Mouse (Mus musculus) central nervous system, embryonic 18 days (tissue): ENCODE results near the gene Shbg. TPM values are rescaled to one million over a fixed set of nuclear protein-coding genes. Genes with fewer than 3 reads are reported as not detected.

Experiments
- polyA plus RNA-seq: library from polyadenylated mRNA; depleted of rRNA; stranded (reverse); fragments of >200 nt; gene quantifications from 2 replicates; pipeline ENCODE4 v1.2.3, GENCODE M21; 2012; rRNA removed

Shbg gene
- not detected in 2 replicates for polyA plus RNA-seq

GRCm38 (mm10) chr11:69617805-69618204 is at the start of gene Shbg:
Shbg (minus strand) TSS chr11:69617905.

GRCm38 (mm10) chr11:69665961-69666664 is 48.4 kb upstream of the Shbg start, which contains the start of gene Cd68:
Cd68 (minus strand) TSS chr11:69666153.

GRCm38 (mm10) chr11:69662213-69662966 is 44.7 kb upstream of the Shbg start, which contains the start of gene Mpdu1:
Mpdu1 (minus strand) TSS chr11:69662642.

DNA sequence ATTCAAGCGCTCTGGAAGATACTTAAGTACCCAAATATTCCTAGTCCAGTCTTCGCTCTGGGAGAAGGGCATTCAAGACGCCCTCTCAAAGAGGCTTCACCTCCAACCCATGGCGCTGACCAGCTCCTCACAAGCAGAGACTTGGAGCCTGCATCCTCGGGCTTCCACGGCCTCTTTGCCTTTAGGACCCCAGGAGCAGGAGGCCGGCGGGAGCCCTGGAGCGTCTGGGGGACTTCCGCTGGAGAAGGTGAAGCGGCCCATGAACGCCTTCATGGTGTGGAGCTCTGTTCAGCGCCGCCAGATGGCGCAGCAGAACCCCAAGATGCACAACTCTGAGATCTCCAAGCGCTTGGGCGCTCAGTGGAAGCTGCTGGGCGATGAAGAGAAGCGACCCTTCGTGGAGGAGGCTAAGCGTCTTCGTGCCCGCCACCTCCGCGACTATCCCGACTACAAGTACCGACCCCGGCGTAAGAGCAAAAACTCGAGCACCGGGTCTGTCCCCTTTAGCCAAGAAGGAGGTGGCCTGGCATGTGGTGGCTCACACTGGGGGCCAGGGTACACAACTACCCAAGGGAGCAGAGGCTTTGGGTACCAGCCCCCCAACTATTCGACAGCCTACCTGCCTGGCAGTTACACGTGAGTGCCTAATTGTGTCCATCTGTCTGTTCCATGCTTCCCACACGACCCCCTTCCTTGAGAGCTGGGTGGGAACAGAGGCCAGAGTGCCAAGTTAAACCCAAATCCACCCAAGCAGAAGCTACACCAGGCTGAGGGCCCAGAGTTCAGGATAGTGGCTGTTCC is 37.8 kb upstream of the Shbg start, which contains the start of gene Sox15:
Gene Sox15 (plus strand): TSS at position 51 of the 801 bp plus-strand sequence.

GRCm38 (mm10) chr11:69632284-69633089 is 14.8 kb upstream of the Shbg start, which contains the start of gene Fxr2:
Fxr2 (plus strand) TSS chr11:69632990.

DNA sequence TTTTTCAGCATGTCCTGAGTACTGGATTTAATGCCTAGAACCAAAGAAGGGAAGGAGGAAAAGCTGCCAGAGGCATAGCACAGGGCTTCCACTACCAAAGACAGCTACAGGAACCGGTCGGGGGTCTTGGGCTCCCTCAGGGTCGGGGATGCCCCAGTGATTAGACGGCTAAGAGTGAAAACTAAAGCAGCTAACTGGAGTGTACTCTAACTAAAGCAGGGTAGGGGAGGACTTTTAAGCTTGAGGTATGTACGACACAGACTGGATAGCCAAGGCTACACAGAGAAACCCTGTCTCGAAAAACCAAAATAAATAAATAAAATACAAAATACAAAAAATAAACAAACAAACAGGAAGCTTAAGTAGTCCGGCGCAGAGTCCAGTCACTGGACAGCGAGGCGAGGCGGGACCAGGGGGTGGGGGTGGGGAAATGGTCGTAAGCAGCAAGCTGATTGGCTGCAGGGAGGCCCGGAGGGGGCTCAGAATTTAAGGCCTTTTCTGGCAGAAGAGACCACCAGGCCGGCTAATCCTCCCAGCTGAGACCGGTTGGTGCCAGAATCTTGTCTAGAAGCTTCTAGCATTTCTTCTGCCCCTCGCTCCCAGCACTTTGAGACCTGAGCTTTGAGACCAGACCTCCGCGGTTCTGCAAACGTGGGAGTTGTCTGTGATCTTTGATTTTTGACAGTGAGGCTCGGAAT is 4.0 kb upstream of the Shbg start, which contains the start of gene Sat2:
Gene Sat2 (plus strand): TSS at position 454 of the 698 bp plus-strand sequence.

DNA sequence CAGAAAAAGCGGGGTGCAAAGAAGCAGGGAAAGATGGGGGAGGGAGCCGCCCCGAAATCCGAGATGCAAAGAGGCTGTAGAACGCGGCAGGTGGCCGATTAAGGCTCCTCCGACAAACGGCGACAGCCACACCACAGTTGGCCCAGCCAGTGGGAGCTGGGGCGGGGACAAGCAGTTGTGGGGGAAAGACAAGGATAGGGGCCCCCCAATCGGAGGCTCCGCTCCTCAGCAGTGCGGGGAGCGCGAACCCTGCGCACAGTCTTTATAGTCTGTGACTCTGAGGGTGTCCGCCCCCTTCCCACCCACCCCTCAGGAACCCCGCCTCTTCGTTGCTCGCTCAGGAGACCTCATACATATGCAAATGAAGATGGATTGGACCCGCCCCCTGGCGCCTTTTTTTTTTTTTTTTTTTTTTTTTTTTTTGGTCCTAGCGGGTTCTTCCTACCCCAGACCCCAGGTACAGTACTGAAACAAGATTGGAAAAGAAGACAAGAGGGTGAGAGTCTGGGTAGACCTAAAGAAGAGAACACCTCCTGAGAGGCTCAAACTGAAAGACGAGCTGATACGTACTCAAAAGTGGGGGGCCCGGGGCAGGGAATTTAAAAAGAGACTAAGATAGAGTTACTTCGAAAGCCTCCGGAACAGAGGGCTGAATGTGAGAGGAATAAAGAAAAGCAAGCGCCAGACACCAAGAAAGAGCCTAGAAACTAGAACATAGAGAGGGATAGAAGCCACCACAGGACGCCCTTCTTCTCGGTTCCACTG is 11.8 kb downstream of the Shbg start, which contains the start of gene Atp1b2:
Gene Atp1b2 (minus strand): TSS at position 217 of the 765 bp plus-strand sequence.

GRCm38 (mm10) chr11:69580091-69580514 is 37.6 kb downstream of the Shbg start, which contains the start of the genes Wrap53 and Trp53:
Wrap53 (minus strand) TSS chr11:69580255.
Trp53 (plus strand) TSS chr11:69580359.

Other genes with a start within 250 kb of the Shbg start
- 260 and 330 TPM in 2 replicates for gene Chd3, start 248.5 kb downstream of the Shbg start, polyA plus RNA-seq
- gene Naa38, start 222.4 kb downstream of the Shbg start, polyA plus RNA-seq, result 104 and 131 TPM in 2 replicates
- 25.8 and 28.6 TPM in 2 replicates for gene Cyb5d1, start 222.3 kb downstream of the Shbg start, polyA plus RNA-seq
- 4.4 and 5.5 TPM in 2 replicates for gene Tmem88, start 219.7 kb downstream of the Shbg start, polyA plus RNA-seq
- 10.9 and 16.9 TPM in 2 replicates for gene Kdm6b, start 204.2 kb downstream of the Shbg start, polyA plus RNA-seq
- gene Dnah2, start 68.8 kb downstream of the Shbg start, polyA plus RNA-seq, result 9.3 and 9.5 TPM in 2 replicates
- gene Efnb3, start 57.7 kb downstream of the Shbg start, polyA plus RNA-seq, result 209 and 212 TPM in 2 replicates
- gene Wrap53, start 37.6 kb downstream of the Shbg start, polyA plus RNA-seq, result 15.4 and 16.4 TPM in 2 replicates
- 63.0 and 69.2 TPM in 2 replicates for gene Trp53, start 37.5 kb downstream of the Shbg start, polyA plus RNA-seq
- 95.2 and 95.8 TPM in 2 replicates for gene Atp1b2, start 12.0 kb downstream of the Shbg start, polyA plus RNA-seq
- gene Sat2, start 4.1 kb upstream of the Shbg start, polyA plus RNA-seq, result 16.5 and 16.9 TPM in 2 replicates
- 121 and 125 TPM in 2 replicates for gene Fxr2, start 15.1 kb upstream of the Shbg start, polyA plus RNA-seq
- gene Sox15, start 37.4 kb upstream of the Shbg start, polyA plus RNA-seq, result 0.13 TPM in 1 of 2 replicates, not detected in the other
- gene Mpdu1, start 44.7 kb upstream of the Shbg start, polyA plus RNA-seq, result 125 and 127 TPM in 2 replicates
- gene Cd68, start 48.2 kb upstream of the Shbg start, polyA plus RNA-seq, result 6.1 and 7.5 TPM in 2 replicates
- gene Eif4a1, start 54.5 kb upstream of the Shbg start, polyA plus RNA-seq, result 887 and 907 TPM in 2 replicates
- 155 and 168 TPM in 2 replicates for gene Senp3, start 64.2 kb upstream of the Shbg start, polyA plus RNA-seq
- 0.79 and 1.1 TPM in 2 replicates for gene Tnfsf13, start 67.9 kb upstream of the Shbg start, polyA plus RNA-seq
- 7.0 and 7.1 TPM in 2 replicates for gene Tnfsf12, start 77.9 kb upstream of the Shbg start, polyA plus RNA-seq
- 1.2 and 1.5 TPM in 2 replicates for gene Tnfsfm13, start 78.2 kb upstream of the Shbg start, polyA plus RNA-seq
- gene Polr2a, start 140.7 kb upstream of the Shbg start, polyA plus RNA-seq, result 20.4 and 20.9 TPM in 2 replicates
- 0.12 and 0.20 TPM in 2 replicates for gene Slc35g3, start 144.1 kb upstream of the Shbg start, polyA plus RNA-seq
- gene Zbtb4, start 148.0 kb upstream of the Shbg start, polyA plus RNA-seq, result 15.8 and 16.1 TPM in 2 replicates
- 1.6 and 5.2 TPM in 2 replicates for gene Chrnb1, start 178.0 kb upstream of the Shbg start, polyA plus RNA-seq
- gene Fgf11, start 184.0 kb upstream of the Shbg start, polyA plus RNA-seq, result 23.7 and 27.4 TPM in 2 replicates
- 0.13 and 0.25 TPM in 2 replicates for gene Tmem102, start 187.7 kb upstream of the Shbg start, polyA plus RNA-seq
- not detected in 2 replicates for gene Gm39566, start 197.4 kb upstream of the Shbg start, polyA plus RNA-seq
- gene Spem2, start 200.6 kb upstream of the Shbg start, polyA plus RNA-seq, result not detected in 2 replicates
- gene Spem1, start 204.3 kb upstream of the Shbg start, polyA plus RNA-seq, result 1.3 and 1.5 TPM in 2 replicates
- gene Nlgn2, start 219.9 kb upstream of the Shbg start, polyA plus RNA-seq, result 90.2 and 112 TPM in 2 replicates
- 232 and 256 TPM in 2 replicates for gene Tmem256, start 220.6 kb upstream of the Shbg start, polyA plus RNA-seq
- 73.6 and 80.2 TPM in 2 replicates for gene Plscr3, start 228.5 kb upstream of the Shbg start, polyA plus RNA-seq
- gene Tnk1, start 240.8 kb upstream of the Shbg start, polyA plus RNA-seq, result 0.04 and 0.18 TPM in 2 replicates